Mouse (Mus musculus) cerebellum, adult 2 months (tissue): Measurements from ENCODE around the gene Dll3.

Experiments used
- CTCF ChIP-seq: fragments of 200-500 bp; IDR thresholded peaks from 2 replicates; pipeline ENCODE4 v1.5.1; 2011; ENCODE audit warnings: low read depth, mild to moderate bottlenecking, control low read depth, low read length, moderate library complexity, borderline replicate concordance; ENCODE audit not compliant: insufficient read depth
- POLR2A ChIP-seq: fragments of 200-500 bp; IDR thresholded peaks from 2 replicates; pipeline ENCODE4 v1.6.1; 2011; ENCODE audit warnings: low read length, control low read depth, borderline replicate concordance; ENCODE audit not compliant: insufficient read depth

DNA sequence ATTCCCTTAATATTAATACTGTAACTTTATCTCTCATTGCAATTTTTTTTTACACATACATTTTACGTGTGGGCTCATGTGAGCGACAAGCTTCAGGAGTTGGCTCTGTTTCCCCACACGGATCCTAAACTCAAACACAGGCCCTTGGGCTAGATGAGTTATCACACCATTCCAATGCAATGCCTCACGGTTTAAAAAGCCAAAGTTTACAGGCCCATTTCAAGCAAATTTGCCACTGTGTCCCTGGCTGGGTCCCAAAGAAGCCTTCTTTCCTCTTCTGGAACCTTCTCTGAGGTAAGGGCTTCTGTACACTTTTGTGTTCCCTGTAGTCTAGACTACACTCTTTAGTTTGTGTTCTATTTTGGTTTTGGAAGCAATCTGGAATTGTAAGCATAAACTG, 32.5 kb upstream of the Dll3 start:
- no peak for TF ChIP-seq POLR2A
- no peak for TF ChIP-seq CTCF
